Mouse (Mus musculus): ENCODE results near the gene Dpysl5.

The Dpysl5 gene

GRCm38 (mm10) chr5:30763511-30763830, 52.1 kb downstream of the Dpysl5 start:
- DNase-seq (ENCODE audit: low read depth, low spot score): no peak

- DNase-seq (ENCODE audit: low read depth, low spot score): no peak
These were observed 54.4 kb downstream of the Dpysl5 start for GRCm38 (mm10) chr5:30765596-30766370.

GRCm38 (mm10) chr5:30768082-30768481, 56.7 kb downstream of the Dpysl5 start:
- DNase-seq (ENCODE audit: low read depth, low spot score): peak; percentile 32

- DNase-seq (ENCODE audit: low read depth, low spot score): peak; percentile 18
These were observed 57.2 kb downstream of the Dpysl5 start for GRCm38 (mm10) chr5:30768598-30768997.

GRCm38 (mm10) chr5:30769075-30769474, 57.7 kb downstream of the Dpysl5 start:
- no peak for DNase-seq (ENCODE audit: low read depth, low spot score)

GRCm38 (mm10) chr5:30774601-30775371, 63.4 kb downstream of the Dpysl5 start:
- DNase-seq (ENCODE audit: low read depth, low spot score): peak; percentile 75

- peak; percentile 49 for DNase-seq (ENCODE audit: low read depth, low spot score)
These were observed 69.3 kb downstream of the Dpysl5 start for GRCm38 (mm10) chr5:30780699-30781098.

GRCm38 (mm10) chr5:30781147-30781546, 69.8 kb downstream of the Dpysl5 start:
- no peak for DNase-seq (ENCODE audit: low read depth, low spot score)

- DNase-seq (ENCODE audit: low read depth, low spot score): no peak
These were observed 76.0 kb downstream of the Dpysl5 start for GRCm38 (mm10) chr5:30787381-30787780.

- no peak for DNase-seq (ENCODE audit: low read depth, low spot score)
These were observed 78.7 kb downstream of the Dpysl5 start for GRCm38 (mm10) chr5:30790047-30790446.

GRCm38 (mm10) chr5:30796125-30796524, 84.8 kb downstream of the Dpysl5 start:
- DNase-seq (ENCODE audit: low read depth, low spot score): peak; percentile 29

- DNase-seq (ENCODE audit: low read depth, low spot score): no peak
These were observed 86.1 kb downstream of the Dpysl5 start for GRCm38 (mm10) chr5:30797482-30797881.

GRCm38 (mm10) chr5:30797982-30798381, 86.6 kb downstream of the Dpysl5 start:
- no peak for DNase-seq (ENCODE audit: low read depth, low spot score)

- DNase-seq (ENCODE audit: low read depth, low spot score): no peak
These were observed 87.6 kb downstream of the Dpysl5 start for GRCm38 (mm10) chr5:30798965-30799364.

- DNase-seq (ENCODE audit: low read depth, low spot score): no peak
These were observed 91.5 kb downstream of the Dpysl5 start for GRCm38 (mm10) chr5:30802724-30803467.

GRCm38 (mm10) chr5:30806106-30806505, 94.7 kb downstream of the Dpysl5 start:
- peak; percentile 82 for DNase-seq (ENCODE audit: low read depth, low spot score)

- DNase-seq (ENCODE audit: low read depth, low spot score): peak; percentile 82
These were observed 103.2 kb downstream of the Dpysl5 start, which contains the start of gene Mapre3 for GRCm38 (mm10) chr5:30814424-30815119. Gene Mapre3 (plus strand): TSS chr5:30814641.

GRCm38 (mm10) chr5:30815120-30815465, 103.7 kb downstream of the Dpysl5 start:
- no peak for DNase-seq (ENCODE audit: low read depth, low spot score)

- peak; percentile 32 for DNase-seq (ENCODE audit: low read depth, low spot score)
These were observed 105.0 kb downstream of the Dpysl5 start for GRCm38 (mm10) chr5:30816261-30816791.

GRCm38 (mm10) chr5:30818758-30819309, 107.5 kb downstream of the Dpysl5 start:
- DNase-seq (ENCODE audit: low read depth, low spot score): no peak

GRCm38 (mm10) chr5:30822689-30823088, 111.3 kb downstream of the Dpysl5 start:
- DNase-seq (ENCODE audit: low read depth, low spot score): no peak

Measured in skeletal muscle tissue, adult 2 months (tissue).